Mouse (Mus musculus): ENCODE data around the gene Gm3739.
"Not testable (repeated sequence)": the region's sequence is repeated elsewhere in the genome, so short reads cannot be mapped to it uniquely, and the experiment has no call there.

The Gm3739 gene

DNA sequence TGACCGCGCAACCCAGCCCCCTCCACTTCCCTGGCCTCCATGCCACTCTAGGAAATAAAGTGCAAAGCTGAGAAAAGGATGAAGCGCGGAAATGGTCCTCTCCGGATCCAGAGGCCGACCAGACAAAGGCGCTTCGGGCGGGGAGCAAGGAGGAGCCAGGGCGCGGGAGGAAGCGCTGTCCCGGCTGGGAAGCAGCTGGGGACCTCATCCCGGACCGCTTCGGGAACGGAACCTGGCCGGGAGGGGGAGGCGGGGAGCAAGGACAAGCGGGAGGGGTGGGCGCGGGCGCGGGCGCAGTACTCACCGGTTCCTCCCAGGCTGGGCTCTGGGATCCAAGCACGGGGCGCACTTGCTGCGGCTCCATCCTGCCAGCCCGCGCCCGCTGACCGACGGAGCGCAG, at the start of gene Gm3739:
TSS of gene Gm3739 (minus strand) at position 389 of the 400 bp plus-strand sequence.
- CTCF ChIA-PET, result not testable (repeated sequence)

GRCm38 (mm10) chr14:7332295-7332694, 17.4 kb upstream of the Gm3739 start, which contains the start of gene Gm5797:
Gene Gm5797 (minus strand): TSS chr14:7332395.
- CTCF ChIA-PET, result not testable (repeated sequence)

DNA sequence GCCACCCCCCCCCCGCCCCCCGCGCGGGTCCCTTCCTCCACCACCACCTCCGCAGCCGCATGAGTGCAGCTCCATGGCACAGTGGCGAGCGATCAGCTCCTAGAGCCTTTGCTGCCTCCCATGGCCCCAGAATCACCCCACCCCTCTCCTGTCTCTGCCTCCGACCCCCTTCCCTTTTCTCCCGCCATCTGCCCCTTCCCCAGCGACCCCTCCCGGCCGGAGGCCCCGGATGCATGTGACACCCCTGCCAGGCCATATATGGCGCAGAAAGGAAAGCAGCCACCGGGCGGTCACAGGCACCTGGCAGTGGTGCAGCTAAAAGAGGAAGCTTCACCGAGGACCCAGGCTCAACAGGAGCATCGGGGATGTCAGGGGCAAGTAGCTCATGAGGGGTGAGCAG, 244 bp upstream of the Gm3739 start:
- CTCF ChIA-PET, result not testable (repeated sequence)

GRCm38 (mm10) chr14:7264614-7265013, 50.2 kb downstream of the Gm3739 start, which contains the start of gene Gm3727:
Gene Gm3727 (minus strand): TSS chr14:7264714.
- CTCF ChIA-PET, result not testable (repeated sequence)
